Mouse (Mus musculus) kidney, postnatal 0 days (tissue): ENCODE results near the gene Rpp14. TPM values are rescaled to one million over a fixed set of nuclear protein-coding genes. Genes with fewer than 3 reads are reported as not detected.

ENCODE experiments used
- ATAC-seq: fragments of 200-750 bp; cut with Nextera tagmentation; replicated peaks from 2 replicates; pipeline ENCODE4 v1.8.0; 2017; ENCODE audit warnings: low read depth, moderate number of reproducible peaks, moderate TSS enrichment, moderate library complexity; ENCODE audit not compliant: low FRiP score
- DNase-seq: peaks from one replicate; pipeline ENCODE4 v3.0.0-alpha.2; 2016; ENCODE audit warnings: low spot score
- H3K27ac ChIP-seq: fragments of 300-500 bp; sonication (generic); 2 replicates; pipeline ENCODE4 v1.5.1; 2014; ENCODE audit warnings: mild to moderate bottlenecking
- H3K27me3 ChIP-seq: fragments of 300-500 bp; sonication (generic); 2 replicates; pipeline ENCODE4 v1.6.1; 2014; ENCODE audit warnings: low read length, mixed read lengths; ENCODE audit not compliant: insufficient read depth
- H3K36me3 ChIP-seq: fragments of 300-500 bp; sonication (generic); 2 replicates; pipeline ENCODE4 v1.6.1; 2014; ENCODE audit warnings: low read length, mixed read lengths; ENCODE audit not compliant: insufficient read depth
- H3K4me1 ChIP-seq: fragments of 300-500 bp; sonication (generic); replicated peaks from 2 replicates; pipeline ENCODE4 v1.6.1; 2014; ENCODE audit warnings: antibody characterized with exemption, low read length, mixed read lengths; ENCODE audit not compliant: insufficient read depth
- H3K4me2 ChIP-seq: fragments of 300-500 bp; sonication (generic); 2 replicates; pipeline ENCODE4 v1.6.1; 2014; ENCODE audit warnings: mild to moderate bottlenecking, low read length, moderate library complexity, mixed read lengths
- H3K4me3 ChIP-seq: fragments of 300-500 bp; sonication (generic); replicated peaks from 2 replicates; pipeline ENCODE4 v1.5.1; 2014; ENCODE audit warnings: low read depth, low read length
- H3K9ac ChIP-seq: fragments of 300-500 bp; sonication (generic); 2 replicates; pipeline ENCODE4 v1.6.1; 2014; ENCODE audit warnings: low read depth, low read length
- H3K9me3 ChIP-seq: fragments of 300-500 bp; sonication (generic); replicated peaks from 2 replicates; pipeline ENCODE4 v1.6.1; 2016; ENCODE audit warnings: low read length, inconsistent platforms, mixed read lengths
- CTCF ChIP-seq: IDR thresholded peaks from 2 replicates; pipeline ENCODE4 v1.5.1; 2016; ENCODE audit warnings: antibody characterized with exemption, low read depth, mild to moderate bottlenecking, moderate library complexity
- WGBS: fragments of 180-500 bp; shearing (Covaris S2); extraction: QIAGEN DNeasy Blood & Tissue Kit; methylation state at CpG from one replicate; pipeline ENCODE4 v1.1.7; 2014; 5-methylcytosine and 5-hydroxymethylcytosine counted together
- polyA plus RNA-seq: library from polyadenylated mRNA; unstranded; fragments of >200 nt; fragmentation: Nextera tagmentation; extraction: Ambion mirVana; gene quantifications from 2 replicates; pipeline ENCODE4 v1.2.1, GENCODE M21; 2015

The Rpp14 gene
- polyA plus RNA-seq, 1 experiment from 2014 or later = 58.9 TPM

DNA sequence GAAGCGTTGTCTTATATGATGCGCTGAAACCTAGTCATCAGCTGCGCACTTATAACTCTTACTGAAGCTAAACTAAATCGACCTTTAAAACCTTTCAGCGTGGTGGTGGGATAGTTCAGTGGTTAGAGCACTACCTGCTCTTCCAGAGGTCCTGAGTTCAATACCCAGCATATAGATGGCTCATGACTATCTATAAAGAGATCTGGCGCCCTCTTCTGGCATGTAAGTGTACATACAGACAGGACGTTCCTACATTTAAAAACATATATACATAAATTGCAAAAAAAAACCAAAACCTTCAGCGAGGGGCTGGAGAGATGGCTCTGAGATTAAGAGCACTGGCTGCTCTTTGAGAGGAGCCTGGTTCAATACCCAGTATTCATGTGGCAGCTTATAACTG, 35.8 kb upstream of the Rpp14 start:
- WGBS = 68% methylated on average over 8 of the region's 8 CpGs
- 0 out of 2 replicates have a peak, but pooled peaks cover 10% of the 10 kb centered on the region for H3K36me3 ChIP-seq
- no peak for ATAC-seq

DNA sequence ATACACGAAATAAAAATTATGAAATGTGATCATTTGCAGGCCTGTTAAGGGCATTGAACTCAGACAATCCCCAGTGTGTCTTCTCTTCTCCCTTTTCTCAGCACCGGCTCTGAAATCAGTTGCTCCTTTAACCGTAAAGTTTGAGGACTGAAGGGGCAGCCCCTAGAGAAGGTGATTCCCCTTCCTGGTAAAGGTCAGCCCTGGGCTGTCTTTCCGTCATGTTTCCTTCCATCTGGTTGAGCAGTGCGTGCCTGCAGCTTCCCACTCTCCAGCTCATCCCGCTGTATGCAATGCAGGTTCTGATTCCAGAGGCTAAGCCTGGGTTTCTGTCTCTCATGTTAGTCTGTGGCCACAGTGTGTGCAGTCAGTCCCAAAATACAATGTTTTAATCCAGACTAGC, 35.4 kb upstream of the Rpp14 start:
- 87% methylated on average over 6 of the region's 6 CpGs for WGBS
- Histone ChIP-seq H3K36me3 (0 out of 2 replicates have a peak, but pooled peaks cover 10% of the 10 kb centered on the region), H3K4me3 (no peak overlapping the region), H3K27ac (no peak overlapping the region), H3K9me3 (no peaks in the 10 kb centered on the region), H3K4me2 (no peak overlapping the region), H3K4me1 (no peaks in the 10 kb centered on the region), H3K27me3 (no peaks in the 10 kb centered on the region), H3K9ac (no peak overlapping the region)
- TF ChIP-seq CTCF = no peak
- no peak for DNase-seq
- no peak for ATAC-seq

More for the DNA sequence above, 35.8 kb upstream of the Rpp14 start:
- no peaks in the 10 kb centered on the region for H3K27me3 ChIP-seq
- H3K4me2 ChIP-seq = no peak overlapping the region
- H3K9ac ChIP-seq = no peak overlapping the region
- H3K4me1 ChIP-seq = no peaks in the 10 kb centered on the region
- DNase-seq = peak; percentile 71
- TF ChIP-seq CTCF = peak; percentile 75
- no peak overlapping the region for H3K27ac ChIP-seq
- no peak overlapping the region for H3K4me3 ChIP-seq
- H3K9me3 ChIP-seq = no peaks in the 10 kb centered on the region

DNA sequence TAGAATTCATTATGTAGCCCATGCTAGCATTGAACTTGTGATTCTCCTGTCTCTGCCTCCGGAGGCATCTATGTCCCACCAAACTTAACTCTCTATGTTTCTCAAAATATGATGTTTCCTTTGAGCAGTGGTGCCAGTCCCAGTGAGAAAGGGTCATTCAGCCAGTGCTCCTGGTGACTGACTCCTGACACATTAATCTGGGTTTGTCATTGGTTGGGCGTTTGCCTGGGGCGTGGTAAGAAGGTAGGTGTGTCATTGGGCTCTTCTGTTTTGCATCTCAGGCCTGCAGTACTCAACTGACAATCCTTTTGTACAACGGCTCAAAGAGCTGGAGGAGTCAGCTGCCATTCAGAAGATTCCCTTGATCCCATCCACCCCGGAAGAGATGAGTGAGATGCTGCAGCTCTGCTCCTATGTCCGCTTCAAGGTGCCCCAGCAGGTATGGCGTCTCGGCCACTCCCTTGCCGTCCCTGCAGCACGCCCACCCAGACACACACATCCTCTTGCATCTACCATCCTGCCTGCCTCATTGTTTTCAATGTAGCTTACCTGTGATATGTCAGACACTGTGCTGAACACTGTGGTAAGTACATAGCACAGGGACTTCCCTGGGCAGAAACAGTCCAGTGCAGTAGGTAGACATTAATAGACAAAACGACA, 34.9 kb upstream of the Rpp14 start:
- H3K27ac ChIP-seq = no peak overlapping the region
- no peaks in the 10 kb centered on the region for H3K27me3 ChIP-seq
- no peak overlapping the region for H3K4me3 ChIP-seq
- TF ChIP-seq CTCF = no peak
- no peaks in the 10 kb centered on the region for H3K9me3 ChIP-seq
- DNase-seq (no peak), ATAC-seq (no peak)
- WGBS = 85% methylated on average over 11 of the region's 11 CpGs
- no peaks in the 10 kb centered on the region for H3K4me1 ChIP-seq
- no peak overlapping the region for H3K4me2 ChIP-seq
- 0 out of 2 replicates have a peak, but pooled peaks cover 10% of the 10 kb centered on the region for H3K36me3 ChIP-seq
- no peak overlapping the region for H3K9ac ChIP-seq

DNA sequence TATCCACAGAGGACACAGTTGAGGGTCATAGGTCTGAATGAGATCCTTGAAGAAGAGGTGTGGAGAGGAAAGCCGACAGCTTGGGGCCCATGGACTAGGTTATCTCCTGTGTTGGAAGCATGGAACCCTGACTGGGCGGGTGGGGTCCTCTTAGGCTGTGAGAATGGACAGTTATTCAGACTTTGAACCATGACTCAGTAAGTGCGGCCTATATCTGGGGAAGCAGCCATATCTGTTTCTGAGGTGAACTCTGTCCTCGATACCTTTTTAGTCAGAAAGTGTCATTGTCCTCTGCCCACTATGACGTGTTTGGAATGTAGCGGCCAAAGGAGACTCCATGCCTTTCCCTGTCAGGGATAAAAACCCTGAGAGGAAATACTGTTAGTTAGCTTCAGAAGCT, 33.3 kb upstream of the Rpp14 start:
- Histone ChIP-seq H3K27ac (no peak overlapping the region), H3K4me2 (no peak overlapping the region), H3K9ac (no peak overlapping the region), H3K36me3 (0 out of 2 replicates have a peak, but pooled peaks cover 10% of the 10 kb centered on the region), H3K9me3 (no peaks in the 10 kb centered on the region), H3K4me3 (no peak overlapping the region), H3K4me1 (no peaks in the 10 kb centered on the region), H3K27me3 (no peaks in the 10 kb centered on the region)
- TF ChIP-seq CTCF = no peak
- DNase-seq (no peak), ATAC-seq (no peak)
- 95% methylated on average over 6 of the region's 6 CpGs for WGBS

DNA sequence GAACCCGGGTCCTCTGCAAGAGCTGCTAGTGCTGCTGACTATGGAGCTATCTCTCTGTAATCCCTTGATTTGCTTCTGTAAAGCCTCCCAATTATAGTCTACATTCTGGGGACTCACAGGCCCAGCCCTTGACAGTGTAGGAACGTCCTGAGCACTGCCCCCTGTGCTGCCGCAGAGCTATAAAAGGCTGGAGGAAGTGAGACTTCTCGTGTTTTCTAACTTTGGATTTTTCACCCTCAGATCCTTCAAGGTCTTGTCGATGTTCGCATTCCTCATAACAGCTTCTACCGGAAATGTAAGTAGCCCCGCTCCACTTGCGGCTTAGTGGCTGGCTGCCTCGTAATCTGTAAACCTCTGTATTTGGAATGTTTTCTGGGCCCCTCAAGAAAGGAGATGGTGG, 30.8 kb upstream of the Rpp14 start:
- Histone ChIP-seq H3K27ac (no peak overlapping the region), H3K27me3 (no peaks in the 10 kb centered on the region), H3K4me1 (no peaks in the 10 kb centered on the region), H3K4me2 (no peak overlapping the region), H3K4me3 (no peak overlapping the region), H3K36me3 (0 out of 2 replicates have a peak, but pooled peaks cover 9% of the 10 kb centered on the region), H3K9me3 (no peaks in the 10 kb centered on the region), H3K9ac (no peak overlapping the region)
- DNase-seq = no peak
- no peak for ATAC-seq
- WGBS = 86% methylated on average over 10 of the region's 10 CpGs
- TF ChIP-seq CTCF = no peak

DNA sequence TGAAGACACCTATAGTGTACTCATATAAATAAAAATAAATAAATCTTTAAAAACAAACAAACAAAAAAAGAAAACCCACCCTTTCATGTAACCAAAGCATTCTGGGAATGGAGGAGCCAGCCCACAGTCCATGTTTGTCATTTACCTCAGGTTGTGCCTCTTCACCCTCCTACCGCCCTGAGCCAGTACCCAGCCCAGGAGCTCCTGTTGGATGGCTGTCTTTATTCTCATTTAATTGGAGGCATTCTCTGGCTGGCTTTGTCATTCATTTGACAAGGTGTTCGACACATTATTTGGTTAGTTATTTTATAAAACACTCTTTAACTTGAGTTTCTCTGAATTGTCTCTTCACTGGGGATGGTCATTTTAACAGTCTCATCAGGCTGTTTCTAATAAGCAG, 28.3 kb upstream of the Rpp14 start:
- Histone ChIP-seq H3K9me3 (no peaks in the 10 kb centered on the region), H3K27me3 (no peaks in the 10 kb centered on the region), H3K36me3 (0 out of 2 replicates have a peak, but pooled peaks cover 9% of the 10 kb centered on the region), H3K27ac (no peak overlapping the region), H3K4me3 (no peak overlapping the region), H3K4me2 (no peak overlapping the region), H3K9ac (no peak overlapping the region), H3K4me1 (no peaks in the 10 kb centered on the region)
- TF ChIP-seq CTCF = no peak
- ATAC-seq = no peak
- 87% methylated on average over 2 of the region's 2 CpGs for WGBS
- no peak for DNase-seq
